Mouse (Mus musculus) bone marrow, adult 2 months (tissue): ENCODE results near the gene Grrp1. TPM values are rescaled to one million over a fixed set of nuclear protein-coding genes. Genes with fewer than 3 reads are reported as not detected.

Experiments used
- H3K27ac ChIP-seq: fragments of 200-500 bp; 2 replicates; pipeline ENCODE4 v1.5.1; 2012; ENCODE audit warnings: low read depth, mild to moderate bottlenecking, control low read depth, inconsistent platforms, low read length; ENCODE audit not compliant: control insufficient read depth, poor library complexity, insufficient read depth
- H3K4me1 ChIP-seq: fragments of 200-500 bp; 2 replicates; pipeline ENCODE4 v1.6.1; 2011; ENCODE audit warnings: low read length; ENCODE audit not compliant: control insufficient read depth, insufficient read depth
- H3K4me3 ChIP-seq: fragments of 200-500 bp; replicated peaks from 2 replicates; pipeline ENCODE3; 2011; ENCODE audit warnings: mild to moderate bottlenecking, low read depth, low read length, control low read depth; ENCODE audit not compliant: control insufficient read depth
- CTCF ChIP-seq: fragments of 200-500 bp; IDR thresholded peaks from 2 replicates; pipeline ENCODE4 v1.5.1; 2011; ENCODE audit warnings: low read length, control low read depth; ENCODE audit not compliant: control insufficient read depth, insufficient read depth
- POLR2A ChIP-seq: fragments of 200-500 bp; IDR thresholded peaks from 2 replicates; pipeline ENCODE4 v1.6.1; 2011; ENCODE audit warnings: low read depth, mild to moderate bottlenecking, control low read depth, low read length, borderline replicate concordance; ENCODE audit not compliant: control insufficient read depth
- WGBS: fragments of 180-500 bp; shearing (Covaris S2); methylation state at CpG from one replicate; pipeline ENCODE4 v1.1.7; 2018; 5-methylcytosine and 5-hydroxymethylcytosine counted together
- polyA plus RNA-seq: library from polyadenylated mRNA; stranded (reverse); fragments of >200 nt; gene quantifications from 2 replicates; pipeline ENCODE4 v1.2.4, GENCODE M21; 2011; ENCODE audit warnings: low replicate concordance; ENCODE audit not compliant: missing spikeins, insufficient read depth, insufficient read length

Grrp1 gene
- polyA plus RNA-seq, 1 experiment: 7.5 TPM

- H3K27ac ChIP-seq: no peak overlapping the region
- no peak for TF ChIP-seq CTCF
- no peak for TF ChIP-seq POLR2A
- 50% methylated on average over 11 of the region's 11 CpGs for WGBS
Observed at GRCm38 (mm10) chr4:134257198-134258009, 3.5 kb upstream of the Grrp1 start.

GRCm38 (mm10) chr4:134256407-134257197 is 2.7 kb upstream of the Grrp1 start:
- TF ChIP-seq POLR2A: no peak
- TF ChIP-seq CTCF: no peak
- Histone ChIP-seq H3K4me3 (no peak overlapping the region), H3K27ac (no peak overlapping the region), H3K4me1 (no peaks in the 10 kb centered on the region)
- WGBS: 64% methylated on average over 19 of the region's 19 CpGs

More at GRCm38 (mm10) chr4:134257198-134258009, 3.5 kb upstream of the Grrp1 start:
- H3K4me3 ChIP-seq: no peak overlapping the region
- no peaks in the 10 kb centered on the region for H3K4me1 ChIP-seq

GRCm38 (mm10) chr4:134255854-134256253 is 1.9 kb upstream of the Grrp1 start:
- WGBS: 66% methylated on average over 4 of the region's 4 CpGs
- TF ChIP-seq CTCF (no peak), POLR2A (no peak)
- Histone ChIP-seq H3K4me3 (no peak overlapping the region), H3K4me1 (no peaks in the 10 kb centered on the region), H3K27ac (no peak overlapping the region)

- TF ChIP-seq POLR2A (no peak), CTCF (no peak)
- no peaks in the 10 kb centered on the region for H3K4me1 ChIP-seq
Observed at GRCm38 (mm10) chr4:134254835-134255234, 929 bp upstream of the Grrp1 start.

GRCm38 (mm10) chr4:134252911-134253721 is 790 bp downstream of the Grrp1 start:
- no peak overlapping the region for H3K4me3 ChIP-seq
- no peak for TF ChIP-seq CTCF
- no peak for TF ChIP-seq POLR2A
- no peak overlapping the region for H3K27ac ChIP-seq
- WGBS: 26% methylated on average over 15 of the region's 15 CpGs
- no peaks in the 10 kb centered on the region for H3K4me1 ChIP-seq

More at GRCm38 (mm10) chr4:134254835-134255234, 929 bp upstream of the Grrp1 start:
- 62% methylated on average over 3 of the region's 3 CpGs for WGBS
- H3K4me3 ChIP-seq: no peak overlapping the region
- H3K27ac ChIP-seq: no peak overlapping the region

- no peaks in the 10 kb centered on the region for H3K4me1 ChIP-seq
- TF ChIP-seq POLR2A: no peak
- 28% methylated on average over 22 of the region's 22 CpGs for WGBS
- no peak overlapping the region for H3K4me3 ChIP-seq
- H3K27ac ChIP-seq: no peak overlapping the region
Observed at GRCm38 (mm10) chr4:134252131-134252910, 1.6 kb downstream of the Grrp1 start.

- Histone ChIP-seq H3K27ac (no peak overlapping the region), H3K4me3 (no peak overlapping the region), H3K4me1 (no peaks in the 10 kb centered on the region)
- TF ChIP-seq POLR2A (no peak), CTCF (no peak)
- 14% methylated on average over 89 of the region's 91 CpGs for WGBS
Observed at GRCm38 (mm10) chr4:134251241-134252130, 2.4 kb downstream of the Grrp1 start.
